Mouse (Mus musculus) bone marrow, adult 2 months (tissue): ENCODE data around the gene Ksr2. TPM values are rescaled to one million over a fixed set of nuclear protein-coding genes. Genes with fewer than 3 reads are reported as not detected.

Experiments used
- H3K27ac ChIP-seq: fragments of 200-500 bp; 2 replicates; pipeline ENCODE4 v1.5.1; 2012; ENCODE audit warnings: low read depth, mild to moderate bottlenecking, control low read depth, inconsistent platforms, low read length; ENCODE audit not compliant: control insufficient read depth, poor library complexity, insufficient read depth
- H3K4me1 ChIP-seq: fragments of 200-500 bp; 2 replicates; pipeline ENCODE4 v1.6.1; 2011; ENCODE audit warnings: low read length; ENCODE audit not compliant: control insufficient read depth, insufficient read depth
- H3K4me3 ChIP-seq: fragments of 200-500 bp; replicated peaks from 2 replicates; pipeline ENCODE3; 2011; ENCODE audit warnings: mild to moderate bottlenecking, low read depth, low read length, control low read depth; ENCODE audit not compliant: control insufficient read depth
- CTCF ChIP-seq: fragments of 200-500 bp; IDR thresholded peaks from 2 replicates; pipeline ENCODE4 v1.5.1; 2011; ENCODE audit warnings: low read length, control low read depth; ENCODE audit not compliant: control insufficient read depth, insufficient read depth
- POLR2A ChIP-seq: fragments of 200-500 bp; IDR thresholded peaks from 2 replicates; pipeline ENCODE4 v1.6.1; 2011; ENCODE audit warnings: low read depth, mild to moderate bottlenecking, control low read depth, low read length, borderline replicate concordance; ENCODE audit not compliant: control insufficient read depth
- WGBS: fragments of 180-500 bp; shearing (Covaris S2); methylation state at CpG from one replicate; pipeline ENCODE4 v1.1.7; 2018; 5-methylcytosine and 5-hydroxymethylcytosine counted together
- polyA plus RNA-seq: library from polyadenylated mRNA; stranded (reverse); fragments of >200 nt; gene quantifications from 2 replicates; pipeline ENCODE4 v1.2.4, GENCODE M21; 2011; ENCODE audit warnings: low replicate concordance; ENCODE audit not compliant: missing spikeins, insufficient read depth, insufficient read length

Gene Ksr2
- polyA plus RNA-seq, 1 experiment, result not detected

DNA sequence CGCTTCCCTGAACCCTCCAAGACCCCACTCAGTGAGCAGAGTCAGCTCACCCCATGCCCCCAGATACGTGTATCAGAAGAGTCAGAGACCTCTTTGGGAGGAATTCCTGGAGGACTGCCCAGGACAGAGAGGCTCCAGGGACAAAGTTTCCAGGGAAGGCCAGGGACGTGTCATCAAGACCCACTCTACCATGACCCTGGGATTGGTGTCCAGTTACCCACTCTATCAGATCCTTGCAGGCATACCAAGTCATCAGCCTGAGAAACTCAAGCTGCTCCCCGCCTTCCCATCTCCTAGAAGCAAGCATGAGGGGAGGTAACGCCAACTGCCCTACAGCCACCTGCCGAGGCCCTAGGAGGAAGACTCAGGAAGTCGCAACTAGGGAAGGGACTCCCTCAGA, 406.6 kb downstream of the Ksr2 start:
- TF ChIP-seq CTCF (no peak), POLR2A (no peak)
- WGBS, result 70% methylated on average over 7 of the region's 7 CpGs
- H3K4me3 ChIP-seq, result no peak overlapping the region

DNA sequence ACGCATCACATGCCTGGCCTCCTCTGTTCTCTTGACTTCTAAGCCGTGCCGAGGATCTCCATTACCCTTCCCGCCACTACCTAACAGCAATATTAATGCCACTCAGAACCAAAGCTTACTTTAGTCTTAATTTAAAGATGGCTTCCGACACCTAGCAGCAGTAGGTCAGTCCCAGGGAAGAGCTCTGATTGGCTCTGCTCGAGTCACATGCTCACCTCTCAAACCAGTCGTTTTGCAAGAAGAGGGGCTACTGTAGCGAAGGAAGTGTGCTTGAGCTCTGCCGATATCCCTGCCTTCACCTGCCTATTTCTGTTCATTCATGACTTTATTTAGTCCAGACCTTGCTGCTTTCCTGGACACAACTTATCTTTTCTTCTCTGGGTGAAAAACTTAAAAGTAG, 410.0 kb downstream of the Ksr2 start:
- Histone ChIP-seq H3K4me3 (no peak overlapping the region), H3K4me1 (no peaks in the 10 kb centered on the region), H3K27ac (no peak overlapping the region)
- TF ChIP-seq POLR2A (no peak), CTCF (no peak)
- WGBS, result 82% methylated on average over 9 of the region's 9 CpGs

More for the DNA sequence above, 406.6 kb downstream of the Ksr2 start:
- no peaks in the 10 kb centered on the region for H3K4me1 ChIP-seq
- no peak overlapping the region for H3K27ac ChIP-seq

- H3K27ac ChIP-seq, result no peak overlapping the region
- WGBS, result 61% methylated on average over 5 of the region's 5 CpGs
- H3K4me1 ChIP-seq, result no peaks in the 10 kb centered on the region
- no peak overlapping the region for H3K4me3 ChIP-seq
- TF ChIP-seq POLR2A (no peak), CTCF (0 out of 2 replicates have a peak, but pooled peaks have one; percentile 4)
These were observed 410.7 kb downstream of the Ksr2 start for GRCm38 (mm10) chr5:117824486-117824885.

Other genes with a start within 250 kb of the Ksr2 start
- 48.4 and 61.4 TPM in 2 replicates for gene Pebp1, start 126.4 kb upstream of the Ksr2 start, polyA plus RNA-seq
- gene Vsig10, start 94.9 kb upstream of the Ksr2 start, polyA plus RNA-seq, result 2.1 and 5.3 TPM in 2 replicates
- gene Wsb2, start 56.7 kb upstream of the Ksr2 start, polyA plus RNA-seq, result 10.0 and 23.5 TPM in 2 replicates
- gene Rfc5, start 25.0 kb upstream of the Ksr2 start, polyA plus RNA-seq, result 28.5 and 36.5 TPM in 2 replicates